Mouse (Mus musculus) gastrocnemius, adult 2 months (tissue): ENCODE measurements around the gene Dnm2. TPM values are rescaled to one million over a fixed set of nuclear protein-coding genes. Genes with fewer than 3 reads are reported as not detected.

ENCODE experiments used
- DNase-seq: peaks from one replicate; pipeline ENCODE4 v3.0.0; 2022
- H3K27ac ChIP-seq: fragments of 200-600 bp; 2 replicates; pipeline ENCODE4 v1.8.1; 2022; ENCODE audit warnings: mild to moderate bottlenecking
- H3K4me3 ChIP-seq: fragments of 200-600 bp; 2 replicates; pipeline ENCODE4 v1.8.1; 2022; ENCODE audit warnings: mild to moderate bottlenecking, moderate library complexity
- CTCF ChIP-seq: fragments of 200-600 bp; IDR thresholded peaks from 2 replicates; pipeline ENCODE4 v1.8.1; 2022; ENCODE audit warnings: antibody characterized with exemption, mild to moderate bottlenecking, moderate library complexity
- intact Hi-C: fragments of 180-260 bp; cut with DNase I; formaldehyde crosslinking; loops from one replicate; pipeline ENCODE4 v1.15.1; 2025
- microRNA-seq: library from miRNA; unstranded; fragments of <30 nt; microRNA quantifications from one replicate; pipeline ENCODE4 v1.2.0, GENCODE M21; 2021
- total RNA-seq, 2 experiments: library from RNA; stranded (reverse); gene quantifications; 2 replicates each; pipeline ENCODE4 v1.2.3; 2021

The Dnm2 gene
- total RNA-seq, 2 experiments from 2014 or later: 38.2 to 41.8 TPM

- no peak for DNase-seq
- H3K27ac ChIP-seq: no peak overlapping the region
These were observed 129.0 kb downstream of the Dnm2 start for GRCm38 (mm10) chr9:21553607-21554273.

GRCm38 (mm10) chr9:21555198-21555742 is 130.6 kb downstream of the Dnm2 start:
- intact Hi-C loops: no loop called here
- no peak for TF ChIP-seq CTCF
- H3K4me3 ChIP-seq: no peak overlapping the region
- DNase-seq: no peak
- peak overlapping the region; percentile 56; the same call in 1 of the 2 replicates for H3K27ac ChIP-seq

More at GRCm38 (mm10) chr9:21553607-21554273, 129.0 kb downstream of the Dnm2 start:
- no peak overlapping the region for H3K4me3 ChIP-seq
- intact Hi-C loops: no loop called here
- TF ChIP-seq CTCF: no peak

DNA sequence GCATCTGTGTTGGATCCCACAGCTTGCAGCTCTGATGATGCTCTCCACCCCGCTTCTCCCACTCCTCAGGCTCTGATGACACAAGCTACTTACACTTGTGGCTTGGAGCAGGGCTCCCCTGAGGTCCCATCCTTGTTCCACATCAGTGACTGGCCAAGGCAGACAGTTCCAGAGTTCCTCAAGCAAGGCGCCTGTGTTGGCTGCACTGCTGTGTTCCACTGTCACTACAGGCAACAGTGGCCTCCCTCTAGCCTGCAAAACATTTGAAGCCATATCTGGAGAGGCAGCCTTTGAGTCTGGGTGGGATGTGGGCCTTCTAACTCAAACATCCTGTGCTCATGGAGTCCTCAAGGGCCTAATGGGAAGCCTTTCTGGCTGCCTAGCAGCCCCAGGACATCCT is 132.3 kb downstream of the Dnm2 start:
- Histone ChIP-seq H3K4me3 (no peak overlapping the region), H3K27ac (0 out of 2 replicates have a peak overlapping the region, but pooled peaks have one; percentile 28)
- DNase-seq: no peak
- no peak for TF ChIP-seq CTCF
- intact Hi-C loops: no loop called here

Small RNA genes within 50 kb of the gene (microRNA-seq; reads per million reads assigned to microRNA genes)
- not detected for gene Mir199a-1

Other genes with a start within 250 kb of the Dnm2 start
- gene Keap1, start 185.5 kb upstream of the Dnm2 start, total RNA-seq: 10 to 100 TPM; 51.3 to 62.3 TPM
- under 1 TPM; 0.15 to 0.33 TPM for gene S1pr5, start 176.5 kb upstream of the Dnm2 start, total RNA-seq
- 10 to 100 TPM; 68.0 to 77.4 TPM for gene Atg4d, start 159.6 kb upstream of the Dnm2 start, total RNA-seq
- 10 to 100 TPM; 11.0 to 12.6 TPM for gene Kri1, start 136.9 kb upstream of the Dnm2 start, total RNA-seq
- 1 to 10 TPM; 8.6 to 9.1 TPM for gene Cdkn2d, start 133.5 kb upstream of the Dnm2 start, total RNA-seq
- not detected for gene Ap1m2, start 112.6 kb upstream of the Dnm2 start, total RNA-seq
- 100 to 1,000 TPM; 168 to 178 TPM for gene Slc44a2, start 104.2 kb upstream of the Dnm2 start, total RNA-seq
- gene Ilf3, start 57.0 kb upstream of the Dnm2 start, total RNA-seq: 10 to 100 TPM; 21.2 to 25.2 TPM
- gene Qtrt1, start 13.1 kb upstream of the Dnm2 start, total RNA-seq: 1 to 10 TPM; 7.0 to 8.4 TPM
- 10 to 100 TPM; 28.9 to 35.8 TPM for gene Tmed1, start 85.3 kb downstream of the Dnm2 start, total RNA-seq
- gene AB124611, start 101.3 kb downstream of the Dnm2 start, total RNA-seq: 1 to 10 TPM in 1 of 2 experiments, under 1 TPM in 1; 0.74 to 1.3 TPM
- 10 to 100 TPM; 54.6 to 57.2 TPM for gene Carm1, start 122.0 kb downstream of the Dnm2 start, total RNA-seq
- gene Timm29, start 167.8 kb downstream of the Dnm2 start, total RNA-seq: 10 to 100 TPM; 44.1 to 48.3 TPM
- gene Yipf2, start 167.9 kb downstream of the Dnm2 start, total RNA-seq: 1 to 10 TPM; 5.8 to 6.9 TPM
- gene Smarca4, start 191.3 kb downstream of the Dnm2 start, total RNA-seq: 10 to 100 TPM; 39.0 to 40.7 TPM